Mouse (Mus musculus) 3T3-L1 (cell line): ENCODE results near the gene Nr2f6.
"Not testable (repeated sequence)": the region's sequence is repeated elsewhere in the genome, so short reads cannot be mapped to it uniquely, and the experiment has no call there.

Experiments used
- DNase-seq: peaks from one replicate; pipeline ENCODE4 v3.0.0-alpha.2; 2015; ENCODE audit warnings: low read depth, low spot score

Nr2f6 gene

GRCm38 (mm10) chr8:71367529-71368176, 14.1 kb downstream of the Nr2f6 start:
- peak; percentile 48 for DNase-seq

GRCm38 (mm10) chr8:71366771-71367528, 14.8 kb downstream of the Nr2f6 start, which contains the start of gene Use1:
Gene Use1, plus strand, starts transcription at chr8:71366848.
- DNase-seq, result peak; percentile 98

GRCm38 (mm10) chr8:71358026-71358425, 23.7 kb downstream of the Nr2f6 start:
- DNase-seq, result no peak

GRCm38 (mm10) chr8:71351520-71351919, 30.2 kb downstream of the Nr2f6 start:
- peak; percentile 53 for DNase-seq

GRCm38 (mm10) chr8:71351117-71351516, 30.6 kb downstream of the Nr2f6 start:
- peak; percentile 50 for DNase-seq

- peak; percentile 74 for DNase-seq
Observed at GRCm38 (mm10) chr8:71346581-71346980, 35.2 kb downstream of the Nr2f6 start.

GRCm38 (mm10) chr8:71340625-71341024, 41.1 kb downstream of the Nr2f6 start:
- peak; percentile 73 for DNase-seq

GRCm38 (mm10) chr8:71337834-71338233, 43.9 kb downstream of the Nr2f6 start:
- DNase-seq, result not testable (repeated sequence)

GRCm38 (mm10) chr8:71324848-71325247, 56.9 kb downstream of the Nr2f6 start:
- peak; percentile 64 for DNase-seq
